Mouse (Mus musculus): ENCODE results near the gene Myo3b. TPM values are rescaled to one million over a fixed set of nuclear protein-coding genes. Genes with fewer than 3 reads are reported as not detected.

Gene Myo3b
- polyA plus RNA-seq, 1 experiment from 2014 or later: 0.21 TPM

DNA sequence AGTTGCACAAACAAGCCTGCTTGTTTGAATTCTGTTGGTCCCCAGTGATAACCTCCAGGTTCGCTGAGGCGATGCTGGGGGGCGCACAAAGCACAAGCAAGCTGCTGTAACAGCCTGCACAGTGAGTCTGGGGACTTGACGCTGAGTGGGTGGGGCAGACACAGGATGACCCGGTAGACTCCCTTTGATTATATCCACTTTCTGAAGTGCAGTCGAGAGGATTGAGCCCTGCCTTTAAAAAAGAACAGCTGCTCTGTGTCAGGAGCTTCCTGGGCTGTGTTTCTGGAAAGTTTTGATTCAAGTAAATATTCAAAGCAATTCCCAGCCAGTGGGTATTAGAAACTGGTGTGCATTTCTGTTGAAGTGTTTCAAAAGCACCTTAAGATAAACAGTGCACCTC is 341.0 kb downstream of the Myo3b start:
- no peak overlapping the region for H3K27ac ChIP-seq
- H3K4me1 ChIP-seq (replicated peaks): 0 out of 2 replicates have a peak, but pooled peaks cover 3% of the 10 kb centered on the region
- H3K36me3 ChIP-seq: no peaks in the 10 kb centered on the region
- no peaks in the 10 kb centered on the region for H3K9me3 ChIP-seq
- no peak overlapping the region for H3K9ac ChIP-seq
- no peak overlapping the region for H3K4me3 ChIP-seq (replicated peaks)
- no peak for ATAC-seq
- 0 out of 2 replicates have a peak overlapping the region, but pooled peaks have one; percentile 9 for H3K4me2 ChIP-seq (replicated peaks)
- no peaks in the 10 kb centered on the region for H3K27me3 ChIP-seq (replicated peaks)
- WGBS: 13% methylated on average over 6 of the region's 6 CpGs

- H3K4me3 ChIP-seq (replicated peaks): no peak overlapping the region
- peaks cover 7% of the 10 kb centered on the region for H3K4me1 ChIP-seq (replicated peaks)
- ATAC-seq: no peak
- H3K27me3 ChIP-seq (replicated peaks): no peaks in the 10 kb centered on the region
- WGBS: 29% methylated on average over 6 of the region's 6 CpGs
- H3K4me2 ChIP-seq (replicated peaks): no peak overlapping the region
- no peak overlapping the region for H3K9ac ChIP-seq
- no peak overlapping the region for H3K27ac ChIP-seq
- H3K9me3 ChIP-seq: no peaks in the 10 kb centered on the region
- H3K36me3 ChIP-seq: no peaks in the 10 kb centered on the region
These were observed 349.7 kb downstream of the Myo3b start for GRCm38 (mm10) chr2:70388645-70389044.

DNA sequence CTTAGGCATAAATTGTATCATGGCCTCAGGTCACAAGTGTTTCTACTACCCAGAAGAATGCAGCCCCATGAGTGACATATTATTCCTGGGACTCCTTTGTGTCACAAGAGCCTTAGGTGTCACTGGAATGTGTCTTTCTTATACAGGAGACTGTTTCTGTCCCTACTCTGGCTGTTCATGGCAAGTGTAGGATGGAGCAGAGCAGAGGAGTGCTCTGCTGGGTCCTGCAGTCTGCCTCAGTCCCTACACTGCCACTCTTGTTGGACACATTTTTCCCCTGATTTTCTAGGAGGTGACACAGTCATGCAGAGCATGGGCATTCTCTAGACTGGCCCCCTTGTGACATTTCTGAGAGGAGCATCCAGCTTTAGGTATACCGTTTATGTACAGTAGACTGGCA is 350.2 kb downstream of the Myo3b start:
- no peak for ATAC-seq
- H3K9ac ChIP-seq: no peak overlapping the region
- no peaks in the 10 kb centered on the region for H3K9me3 ChIP-seq
- no peaks in the 10 kb centered on the region for H3K36me3 ChIP-seq
- no peak overlapping the region for H3K4me2 ChIP-seq (replicated peaks)
- no peak overlapping the region for H3K27ac ChIP-seq
- peaks cover 7% of the 10 kb centered on the region for H3K4me1 ChIP-seq (replicated peaks)
- 96% methylated on average over 1 of the region's 1 CpGs for WGBS
- no peaks in the 10 kb centered on the region for H3K27me3 ChIP-seq (replicated peaks)
- no peak overlapping the region for H3K4me3 ChIP-seq (replicated peaks)

DNA sequence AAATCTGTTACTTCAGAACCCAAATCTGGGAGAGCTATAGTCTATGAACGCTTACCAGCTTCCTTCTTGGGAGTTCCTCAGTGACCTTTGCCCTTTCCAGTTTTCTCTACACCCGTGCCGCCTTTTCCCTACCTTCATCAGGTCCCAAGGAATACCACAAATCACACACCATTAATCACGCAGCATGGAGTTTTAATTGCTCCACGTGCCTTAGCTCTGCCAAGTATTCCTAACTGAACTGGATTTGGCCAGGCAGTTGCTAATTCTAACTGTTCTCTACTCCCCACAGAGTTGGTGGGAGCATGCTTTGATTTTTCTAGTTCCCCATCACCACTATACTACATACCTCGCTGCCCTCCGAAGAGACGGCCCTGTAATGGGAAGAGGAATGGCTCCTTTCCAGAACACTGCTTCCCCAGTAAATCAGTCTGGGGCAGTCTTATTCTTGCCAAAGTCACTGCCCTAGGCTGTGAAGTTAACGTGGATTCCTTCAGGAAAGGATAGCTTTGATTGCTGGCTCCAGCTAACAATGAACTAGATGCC is 358.9 kb downstream of the Myo3b start:
- Histone ChIP-seq H3K4me3 (replicated peaks) (no peak overlapping the region), H3K4me1 (replicated peaks) (no peaks in the 10 kb centered on the region), H3K9me3 (no peaks in the 10 kb centered on the region), H3K27ac (no peak overlapping the region), H3K9ac (no peak overlapping the region), H3K36me3 (no peaks in the 10 kb centered on the region), H3K27me3 (replicated peaks) (no peaks in the 10 kb centered on the region), H3K4me2 (replicated peaks) (no peak overlapping the region)
- ATAC-seq: no peak
- WGBS: 67% methylated on average over 9 of the region's 9 CpGs

- no peak overlapping the region for H3K9ac ChIP-seq
- no peaks in the 10 kb centered on the region for H3K9me3 ChIP-seq
- ATAC-seq: no peak
- WGBS: 74% methylated on average over 15 of the region's 15 CpGs
- H3K4me1 ChIP-seq (replicated peaks): no peaks in the 10 kb centered on the region
- no peaks in the 10 kb centered on the region for H3K27me3 ChIP-seq (replicated peaks)
- H3K36me3 ChIP-seq: no peaks in the 10 kb centered on the region
- H3K27ac ChIP-seq: no peak overlapping the region
- no peak overlapping the region for H3K4me2 ChIP-seq (replicated peaks)
- H3K4me3 ChIP-seq (replicated peaks): no peak overlapping the region
These were observed 360.7 kb downstream of the Myo3b start for GRCm38 (mm10) chr2:70399441-70400115.

DNA sequence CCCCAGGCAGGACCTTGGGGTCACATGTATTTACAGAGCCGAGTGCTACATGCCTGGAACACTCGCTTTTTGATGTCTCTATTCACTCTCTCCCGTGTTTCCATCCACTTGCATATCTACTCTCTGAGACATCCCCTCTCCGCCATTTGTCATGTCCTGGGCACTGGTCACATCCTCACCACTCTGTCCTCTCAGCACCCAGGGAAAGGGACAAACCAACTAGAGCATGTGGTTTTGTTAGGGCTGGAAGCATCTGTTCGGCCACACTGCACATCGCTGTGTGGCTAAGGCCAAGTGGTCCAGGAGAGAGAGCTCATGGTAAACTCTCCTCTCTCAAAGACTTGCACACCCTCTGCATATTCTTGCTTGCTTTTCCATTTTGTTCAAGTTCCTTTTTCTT is 361.4 kb downstream of the Myo3b start:
- H3K36me3 ChIP-seq: no peaks in the 10 kb centered on the region
- H3K4me1 ChIP-seq (replicated peaks): no peaks in the 10 kb centered on the region
- H3K9ac ChIP-seq: no peak overlapping the region
- no peak overlapping the region for H3K4me3 ChIP-seq (replicated peaks)
- H3K27ac ChIP-seq: no peak overlapping the region
- no peaks in the 10 kb centered on the region for H3K9me3 ChIP-seq
- no peaks in the 10 kb centered on the region for H3K27me3 ChIP-seq (replicated peaks)
- H3K4me2 ChIP-seq (replicated peaks): no peak overlapping the region
- 78% methylated on average over 6 of the region's 6 CpGs for WGBS
- ATAC-seq: no peak

DNA sequence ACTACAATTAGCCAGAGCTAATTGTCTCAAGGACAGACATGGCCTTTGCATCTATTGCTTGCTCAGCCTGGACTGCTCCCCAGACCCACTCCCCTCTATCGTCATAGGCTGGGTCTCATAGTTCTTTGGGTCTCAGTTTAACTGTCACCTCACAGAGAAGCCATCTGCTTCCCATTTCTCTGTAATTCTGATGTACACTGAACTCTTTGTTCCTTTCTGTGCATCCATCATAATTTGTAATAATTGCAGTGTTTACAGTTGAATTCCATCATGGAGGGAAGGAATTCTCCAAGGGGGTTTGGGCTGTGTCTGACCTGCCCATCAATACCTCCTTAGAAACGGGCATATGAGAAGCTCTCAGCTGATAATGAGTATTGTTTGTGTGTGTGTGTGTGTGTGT is 365.4 kb downstream of the Myo3b start:
- Histone ChIP-seq H3K4me1 (replicated peaks) (no peaks in the 10 kb centered on the region), H3K27ac (no peak overlapping the region), H3K4me2 (replicated peaks) (no peak overlapping the region), H3K27me3 (replicated peaks) (no peaks in the 10 kb centered on the region), H3K9ac (no peak overlapping the region), H3K9me3 (no peaks in the 10 kb centered on the region), H3K4me3 (replicated peaks) (no peak overlapping the region), H3K36me3 (no peaks in the 10 kb centered on the region)
- WGBS: 59% methylated on average over 2 of the region's 2 CpGs
- no peak for ATAC-seq

- H3K4me2 ChIP-seq (replicated peaks): no peak overlapping the region
- no peaks in the 10 kb centered on the region for H3K27me3 ChIP-seq (replicated peaks)
- no peak overlapping the region for H3K27ac ChIP-seq
- no peak overlapping the region for H3K9ac ChIP-seq
- no peaks in the 10 kb centered on the region for H3K36me3 ChIP-seq
- no peak overlapping the region for H3K4me3 ChIP-seq (replicated peaks)
- H3K4me1 ChIP-seq (replicated peaks): no peaks in the 10 kb centered on the region
- 76% methylated on average over 5 of the region's 5 CpGs for WGBS
- no peak for ATAC-seq
- H3K9me3 ChIP-seq: no peaks in the 10 kb centered on the region
These were observed 367.9 kb downstream of the Myo3b start for GRCm38 (mm10) chr2:70406846-70407245.

DNA sequence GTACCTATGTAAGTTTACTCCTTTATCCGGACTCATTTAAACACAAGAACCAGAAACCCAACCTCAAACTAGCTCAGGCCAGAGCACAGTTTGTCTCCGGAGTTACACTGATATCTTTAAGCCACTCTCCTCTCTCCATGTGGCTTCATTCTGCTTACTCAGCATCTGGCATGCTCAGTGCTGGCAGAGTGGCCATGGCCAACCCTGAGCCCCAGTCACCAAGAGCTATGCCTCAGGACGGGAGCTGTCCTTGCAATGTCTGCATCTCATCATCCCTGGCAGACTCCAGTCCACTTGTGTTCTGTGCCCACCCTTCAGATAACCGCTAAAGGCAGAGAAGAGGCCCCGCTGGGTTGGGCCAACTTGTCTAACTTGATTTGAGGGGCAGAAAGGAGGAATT is 368.8 kb downstream of the Myo3b start:
- H3K27me3 ChIP-seq (replicated peaks): no peaks in the 10 kb centered on the region
- 49% methylated on average over 5 of the region's 5 CpGs for WGBS
- H3K36me3 ChIP-seq: no peaks in the 10 kb centered on the region
- no peak for ATAC-seq
- no peaks in the 10 kb centered on the region for H3K9me3 ChIP-seq
- H3K27ac ChIP-seq: no peak overlapping the region
- no peak overlapping the region for H3K9ac ChIP-seq
- no peak overlapping the region for H3K4me3 ChIP-seq (replicated peaks)
- no peak overlapping the region for H3K4me2 ChIP-seq (replicated peaks)
- no peaks in the 10 kb centered on the region for H3K4me1 ChIP-seq (replicated peaks)

- Histone ChIP-seq H3K4me1 (replicated peaks) (no peaks in the 10 kb centered on the region), H3K4me2 (replicated peaks) (no peak overlapping the region), H3K9ac (no peak overlapping the region), H3K27ac (no peak overlapping the region), H3K36me3 (no peaks in the 10 kb centered on the region), H3K27me3 (replicated peaks) (no peaks in the 10 kb centered on the region), H3K9me3 (no peaks in the 10 kb centered on the region), H3K4me3 (replicated peaks) (no peak overlapping the region)
- no peak for ATAC-seq
- 78% methylated on average over 4 of the region's 4 CpGs for WGBS
These were observed 371.5 kb downstream of the Myo3b start for GRCm38 (mm10) chr2:70410298-70410885.

DNA sequence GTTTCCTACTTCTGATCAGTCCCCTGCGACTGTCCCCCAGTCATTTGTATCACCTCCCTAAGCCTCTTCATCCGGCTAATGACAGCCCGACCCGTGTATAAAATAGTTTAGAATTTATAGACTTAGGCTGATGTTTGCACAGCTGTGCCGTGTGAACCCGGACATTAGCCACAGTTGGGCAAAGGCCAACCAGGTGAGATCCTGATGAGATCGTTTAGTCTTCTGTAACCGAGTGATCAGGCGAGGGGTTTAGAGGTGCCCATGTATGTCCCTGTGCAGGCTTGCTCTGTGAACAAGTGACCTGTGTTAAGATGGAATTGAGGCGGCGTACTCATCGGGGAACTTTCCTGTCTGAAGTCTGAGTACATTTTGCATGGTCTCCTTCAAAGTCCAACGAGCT is 373.4 kb downstream of the Myo3b start:
- no peaks in the 10 kb centered on the region for H3K27me3 ChIP-seq (replicated peaks)
- no peak overlapping the region for H3K27ac ChIP-seq
- no peaks in the 10 kb centered on the region for H3K9me3 ChIP-seq
- H3K4me1 ChIP-seq (replicated peaks): no peaks in the 10 kb centered on the region
- no peaks in the 10 kb centered on the region for H3K36me3 ChIP-seq
- H3K4me2 ChIP-seq (replicated peaks): no peak overlapping the region
- H3K4me3 ChIP-seq (replicated peaks): no peak overlapping the region
- peak; percentile 62 for ATAC-seq
- H3K9ac ChIP-seq: no peak overlapping the region
- 44% methylated on average over 13 of the region's 13 CpGs for WGBS

GRCm38 (mm10) chr2:70414386-70414785 is 375.5 kb downstream of the Myo3b start:
- H3K4me3 ChIP-seq (replicated peaks): no peak overlapping the region
- H3K27me3 ChIP-seq (replicated peaks): no peaks in the 10 kb centered on the region
- no peaks in the 10 kb centered on the region for H3K36me3 ChIP-seq
- no peaks in the 10 kb centered on the region for H3K9me3 ChIP-seq
- H3K9ac ChIP-seq: no peak overlapping the region
- H3K4me1 ChIP-seq (replicated peaks): no peaks in the 10 kb centered on the region
- H3K27ac ChIP-seq: no peak overlapping the region
- H3K4me2 ChIP-seq (replicated peaks): no peak overlapping the region
- 63% methylated on average over 1 of the region's 1 CpGs for WGBS
- ATAC-seq: no peak

- H3K9me3 ChIP-seq: no peaks in the 10 kb centered on the region
- WGBS: 89% methylated on average over 1 of the region's 1 CpGs
- H3K36me3 ChIP-seq: no peaks in the 10 kb centered on the region
- no peak overlapping the region for H3K4me3 ChIP-seq (replicated peaks)
- H3K27me3 ChIP-seq (replicated peaks): no peaks in the 10 kb centered on the region
- ATAC-seq: no peak
- no peak overlapping the region for H3K4me2 ChIP-seq (replicated peaks)
- H3K27ac ChIP-seq: no peak overlapping the region
- no peaks in the 10 kb centered on the region for H3K4me1 ChIP-seq (replicated peaks)
- no peak overlapping the region for H3K9ac ChIP-seq
These were observed 376.6 kb downstream of the Myo3b start for GRCm38 (mm10) chr2:70415521-70415920.
